Mouse (Mus musculus) intestine, postnatal 0 days (tissue): ENCODE measurements at regions not wholly inside any gene's neighbourhood (a gene's known extent, or its start where the extent isn't known, plus 50 kb on each side); places are given as distances from the start of the nearest gene placed in this dataset.
"Not testable (repeated sequence)": the region's sequence is repeated elsewhere in the genome, so short reads cannot be mapped to it uniquely, and the experiment has no call there.

Experiments used
- ATAC-seq: fragments of 200-750 bp; cut with Nextera tagmentation; 2 replicates; pipeline ENCODE4 v1.8.0; 2017; ENCODE audit warnings: mild to moderate bottlenecking, moderate TSS enrichment, moderate library complexity
- H3K27ac ChIP-seq: fragments of 300-500 bp; sonication (generic); 2 replicates; pipeline ENCODE4 v1.5.1; 2014; ENCODE audit warnings: mild to moderate bottlenecking, low read depth, low read length, moderate library complexity
- H3K27me3 ChIP-seq: fragments of 300-500 bp; sonication (generic); replicated peaks from 2 replicates; pipeline ENCODE4 v1.6.1; 2014; ENCODE audit warnings: low read length, mixed read lengths; ENCODE audit not compliant: control insufficient read depth, insufficient read depth
- H3K36me3 ChIP-seq: fragments of 300-500 bp; sonication (generic); 2 replicates; pipeline ENCODE4 v1.6.1; 2014; ENCODE audit warnings: mild to moderate bottlenecking, moderate library complexity; ENCODE audit not compliant: control insufficient read depth, insufficient read depth
- H3K4me1 ChIP-seq: fragments of 300-500 bp; sonication (generic); replicated peaks from 2 replicates; pipeline ENCODE4 v1.6.1; 2014; ENCODE audit warnings: antibody characterized with exemption, low read length, mixed read lengths; ENCODE audit not compliant: control insufficient read depth, insufficient read depth
- H3K4me2 ChIP-seq: fragments of 300-500 bp; sonication (generic); replicated peaks from 2 replicates; pipeline ENCODE4 v1.6.1; 2014; ENCODE audit warnings: low read depth, mild to moderate bottlenecking, moderate library complexity
- H3K4me3 ChIP-seq: fragments of 300-500 bp; sonication (generic); 2 replicates; pipeline ENCODE4 v1.5.1; 2014; ENCODE audit warnings: low read depth, low read length
- H3K9ac ChIP-seq: fragments of 300-500 bp; sonication (generic); 2 replicates; pipeline ENCODE4 v1.6.1; 2014; ENCODE audit warnings: mild to moderate bottlenecking, low read depth, low read length
- H3K9me3 ChIP-seq: fragments of 300-500 bp; sonication (generic); 2 replicates; pipeline ENCODE4 v1.6.1; 2016; ENCODE audit warnings: mixed run types; ENCODE audit not compliant: control insufficient read depth
- CTCF ChIP-seq: sonication (generic); IDR thresholded peaks from 2 replicates; pipeline ENCODE4 v1.5.1; 2016; ENCODE audit warnings: low read depth, mild to moderate bottlenecking, control low read depth, antibody characterized with exemption, moderate library complexity
- WGBS: fragments of 180-500 bp; shearing (Covaris S2); extraction: QIAGEN DNeasy Blood & Tissue Kit; methylation state at CpG from one replicate; pipeline ENCODE4 v1.1.7; 2014; 5-methylcytosine and 5-hydroxymethylcytosine counted together

GRCm38 (mm10) chr8:89956482-89957020 is 391.6 kb downstream of the Tox3 start:
- H3K4me2 ChIP-seq = no peak overlapping the region
- H3K27me3 ChIP-seq = no peaks in the 10 kb centered on the region
- ATAC-seq = no peak
- H3K36me3 ChIP-seq = no peaks in the 10 kb centered on the region
- no peaks in the 10 kb centered on the region for H3K4me1 ChIP-seq
- no peaks in the 10 kb centered on the region for H3K9me3 ChIP-seq
- H3K9ac ChIP-seq = no peak overlapping the region
- no peak for TF ChIP-seq CTCF
- H3K4me3 ChIP-seq = no peak overlapping the region
- no peak overlapping the region for H3K27ac ChIP-seq
- WGBS = 85% methylated on average over 11 of the region's 11 CpGs

- 76% methylated on average over 1 of the region's 1 CpGs for WGBS
- no peaks in the 10 kb centered on the region for H3K9me3 ChIP-seq
- no peak for TF ChIP-seq CTCF
Measured at GRCm38 (mm10) chr8:89938836-89939235, 409.3 kb downstream of the Tox3 start.

GRCm38 (mm10) chr8:89934521-89934920 is 413.6 kb downstream of the Tox3 start:
- no peak for ATAC-seq
- no peak overlapping the region for H3K27ac ChIP-seq
- H3K36me3 ChIP-seq = no peaks in the 10 kb centered on the region
- TF ChIP-seq CTCF = no peak
- no peak overlapping the region for H3K4me2 ChIP-seq
- H3K4me3 ChIP-seq = no peak overlapping the region
- no peaks in the 10 kb centered on the region for H3K27me3 ChIP-seq
- no peaks in the 10 kb centered on the region for H3K4me1 ChIP-seq
- 81% methylated on average over 2 of the region's 2 CpGs for WGBS
- no peak overlapping the region for H3K9ac ChIP-seq
- H3K9me3 ChIP-seq = no peaks in the 10 kb centered on the region

More at GRCm38 (mm10) chr8:89938836-89939235, 409.3 kb downstream of the Tox3 start:
- no peak for ATAC-seq
- H3K4me2 ChIP-seq = no peak overlapping the region
- no peak overlapping the region for H3K4me3 ChIP-seq
- H3K27me3 ChIP-seq = no peaks in the 10 kb centered on the region
- H3K9ac ChIP-seq = no peak overlapping the region
- no peaks in the 10 kb centered on the region for H3K36me3 ChIP-seq
- no peaks in the 10 kb centered on the region for H3K4me1 ChIP-seq
- H3K27ac ChIP-seq = no peak overlapping the region

- H3K9ac ChIP-seq = no peak overlapping the region
- no peak overlapping the region for H3K4me3 ChIP-seq
- no peaks in the 10 kb centered on the region for H3K27me3 ChIP-seq
- no peak overlapping the region for H3K4me2 ChIP-seq
- H3K9me3 ChIP-seq = no peaks in the 10 kb centered on the region
- no peak for ATAC-seq
- 38% methylated on average over 3 of the region's 3 CpGs for WGBS
- H3K27ac ChIP-seq = no peak overlapping the region
- no peaks in the 10 kb centered on the region for H3K36me3 ChIP-seq
- H3K4me1 ChIP-seq = no peaks in the 10 kb centered on the region
- no peak for TF ChIP-seq CTCF
Measured at GRCm38 (mm10) chr8:89926666-89927232, 421.4 kb downstream of the Tox3 start.

- not testable (repeated sequence) for H3K36me3 ChIP-seq, H3K9ac ChIP-seq, H3K27ac ChIP-seq, H3K4me3 ChIP-seq, H3K27me3 ChIP-seq, ATAC-seq, H3K4me1 ChIP-seq, H3K4me2 ChIP-seq, H3K9me3 ChIP-seq
- 96% methylated on average over 10 of the region's 22 CpGs for WGBS
Measured at GRCm38 (mm10) chr8:89924697-89925096, 423.4 kb downstream of the Tox3 start.

- no peak for TF ChIP-seq CTCF
- Histone ChIP-seq H3K9ac (no peak overlapping the region), H3K9me3 (no peaks in the 10 kb centered on the region), H3K4me3 (no peak overlapping the region), H3K27ac (no peak overlapping the region), H3K4me1 (no peaks in the 10 kb centered on the region), H3K27me3 (no peaks in the 10 kb centered on the region), H3K36me3 (no peaks in the 10 kb centered on the region), H3K4me2 (no peak overlapping the region)
- WGBS = 87% methylated on average over 6 of the region's 6 CpGs
- no peak for ATAC-seq
Measured at GRCm38 (mm10) chr8:89914076-89914475, 434.1 kb downstream of the Tox3 start.

GRCm38 (mm10) chr8:89906200-89906599 is 441.9 kb downstream of the Tox3 start:
- 64% methylated on average over 6 of the region's 6 CpGs for WGBS
- H3K27me3 ChIP-seq = no peaks in the 10 kb centered on the region
- ATAC-seq = no peak
- no peaks in the 10 kb centered on the region for H3K4me1 ChIP-seq
- no peaks in the 10 kb centered on the region for H3K36me3 ChIP-seq
- no peak overlapping the region for H3K4me2 ChIP-seq
- no peaks in the 10 kb centered on the region for H3K9me3 ChIP-seq
- TF ChIP-seq CTCF = no peak
- no peak overlapping the region for H3K27ac ChIP-seq
- no peak overlapping the region for H3K9ac ChIP-seq
- no peak overlapping the region for H3K4me3 ChIP-seq
